Mouse (Mus musculus) fat pad, adult 2 months (tissue): Measurements from ENCODE around the gene Fam221b.
A peak's percentile ranks its signal among the peaks of the same experiment; 100 is the strongest.

Source experiments
- DNase-seq: peaks from one replicate; pipeline ENCODE4 v3.0.0-alpha.2; 2011; ENCODE audit warnings: low read depth, low spot score; ENCODE audit errors: extremely low read depth

The Fam221b gene

GRCm38 (mm10) chr4:43668782-43669427, at the start of gene Fam221b, which contains the start of gene Tmem8b:
Gene Fam221b, minus strand, starts transcription at chr4:43669145.
Gene Tmem8b, plus strand, starts transcription at chr4:43668971.
- peak; percentile 16 for DNase-seq

- no peak for DNase-seq
Observed at GRCm38 (mm10) chr4:43713652-43714219, 44.8 kb upstream of the Fam221b start.

GRCm38 (mm10) chr4:43711821-43712220, 42.9 kb upstream of the Fam221b start:
- DNase-seq = no peak

GRCm38 (mm10) chr4:43709869-43710268, 40.9 kb upstream of the Fam221b start, which contains the start of gene Olfr71:
Gene Olfr71, minus strand, starts transcription at chr4:43710255.
- DNase-seq = no peak

GRCm38 (mm10) chr4:43705991-43706390, 37.0 kb upstream of the Fam221b start:
- no peak for DNase-seq

GRCm38 (mm10) chr4:43703851-43704250, 34.9 kb upstream of the Fam221b start:
- DNase-seq = no peak

- no peak for DNase-seq
Observed at GRCm38 (mm10) chr4:43703439-43703838, 34.5 kb upstream of the Fam221b start.

GRCm38 (mm10) chr4:43700707-43701106, 31.8 kb upstream of the Fam221b start, which contains the start of gene Olfr70:
Gene Olfr70, minus strand, starts transcription at chr4:43700807.
- no peak for DNase-seq

GRCm38 (mm10) chr4:43696561-43696960, 27.6 kb upstream of the Fam221b start:
- DNase-seq = no peak

GRCm38 (mm10) chr4:43695249-43695671, 26.3 kb upstream of the Fam221b start:
- DNase-seq = no peak

- no peak for DNase-seq
Observed at GRCm38 (mm10) chr4:43694439-43695248, 25.7 kb upstream of the Fam221b start.

GRCm38 (mm10) chr4:43693806-43694241, 24.9 kb upstream of the Fam221b start:
- peak; percentile 54 for DNase-seq

GRCm38 (mm10) chr4:43691026-43691425, 22.1 kb upstream of the Fam221b start:
- DNase-seq = no peak

GRCm38 (mm10) chr4:43690021-43690420, 21.1 kb upstream of the Fam221b start:
- DNase-seq = no peak

GRCm38 (mm10) chr4:43679416-43680043, 10.6 kb upstream of the Fam221b start:
- DNase-seq = no peak

GRCm38 (mm10) chr4:43678541-43678940, 9.6 kb upstream of the Fam221b start:
- no peak for DNase-seq

GRCm38 (mm10) chr4:43675608-43676007, 6.7 kb upstream of the Fam221b start:
- DNase-seq = no peak

- DNase-seq = no peak
Observed at GRCm38 (mm10) chr4:43674974-43675373, 6.0 kb upstream of the Fam221b start.

GRCm38 (mm10) chr4:43673703-43674102, 4.8 kb upstream of the Fam221b start:
- DNase-seq = no peak

GRCm38 (mm10) chr4:43672070-43672469, 3.1 kb upstream of the Fam221b start:
- DNase-seq = no peak

- DNase-seq = no peak
Observed at GRCm38 (mm10) chr4:43669428-43669794, 466 bp upstream of the Fam221b start.
